Mouse (Mus musculus) hindbrain, embryonic 11.5 days (tissue): Measurements from ENCODE around the gene Pum2. TPM values are rescaled to one million over a fixed set of nuclear protein-coding genes. Genes with fewer than 3 reads are reported as not detected.
A peak's percentile ranks its signal among the peaks of the same experiment; 100 is the strongest.

Experiments used
- ATAC-seq: fragments of 200-750 bp; cut with Nextera tagmentation; 2 replicates; pipeline ENCODE4 v1.8.0; 2017; ENCODE audit warnings: mild to moderate bottlenecking, moderate TSS enrichment, moderate library complexity; ENCODE audit not compliant: low FRiP score
- DNase-seq: peaks from one replicate; pipeline ENCODE4 v3.0.0-alpha.2; 2015; ENCODE audit warnings: low spot score
- H3K27ac ChIP-seq: fragments of 300-500 bp; sonication (generic); 2 replicates; pipeline ENCODE4 v1.5.1; 2014; ENCODE audit warnings: mild to moderate bottlenecking, low read depth, low read length
- H3K27me3 ChIP-seq: fragments of 300-500 bp; sonication (generic); 2 replicates; pipeline ENCODE4 v1.6.1; 2014; ENCODE audit warnings: mild to moderate bottlenecking, low read length, moderate library complexity, mixed read lengths; ENCODE audit not compliant: control insufficient read depth, insufficient read depth
- H3K36me3 ChIP-seq: fragments of 300-500 bp; sonication (generic); 2 replicates; pipeline ENCODE4 v1.6.1; 2014; ENCODE audit warnings: mild to moderate bottlenecking, low read length, moderate library complexity, mixed read lengths; ENCODE audit not compliant: control insufficient read depth, insufficient read depth
- H3K4me1 ChIP-seq: fragments of 300-500 bp; sonication (generic); replicated peaks from 2 replicates; pipeline ENCODE4 v1.6.1; 2014; ENCODE audit warnings: low read length, mixed read lengths; ENCODE audit not compliant: control insufficient read depth, insufficient read depth
- H3K4me2 ChIP-seq: fragments of 300-500 bp; sonication (generic); replicated peaks from 2 replicates; pipeline ENCODE4 v1.6.1; 2014; ENCODE audit warnings: mild to moderate bottlenecking, low read depth, low read length
- H3K4me3 ChIP-seq: fragments of 300-500 bp; sonication (generic); 2 replicates; pipeline ENCODE4 v1.5.1; 2014; ENCODE audit warnings: low read depth, low read length
- H3K9ac ChIP-seq: fragments of 300-500 bp; sonication (generic); 2 replicates; pipeline ENCODE4 v1.6.1; 2014; ENCODE audit warnings: low read depth, low read length
- H3K9me3 ChIP-seq: fragments of 300-500 bp; sonication (generic); 2 replicates; pipeline ENCODE4 v1.6.1; 2016; ENCODE audit warnings: low read length; ENCODE audit not compliant: control insufficient read depth
- WGBS: fragments of 180-500 bp; shearing (Covaris S2); extraction: QIAGEN DNeasy Blood & Tissue Kit; methylation state at CpG from one replicate; pipeline ENCODE4 v1.1.7; 2014; 5-methylcytosine and 5-hydroxymethylcytosine counted together
- polyA plus RNA-seq: library from polyadenylated mRNA; unstranded; fragments of >200 nt; fragmentation: Nextera tagmentation; extraction: Ambion mirVana; gene quantifications from 2 replicates; pipeline ENCODE4 v1.2.1, GENCODE M21; 2014

The Pum2 gene
- polyA plus RNA-seq, 1 experiment from 2014 or later = 68.2 TPM

- Histone ChIP-seq H3K9ac (no peak overlapping the region), H3K36me3 (no peaks in the 10 kb centered on the region), H3K27me3 (no peaks in the 10 kb centered on the region), H3K4me1 (no peaks in the 10 kb centered on the region), H3K9me3 (no peaks in the 10 kb centered on the region), H3K27ac (no peak overlapping the region), H3K4me2 (no peak overlapping the region), H3K4me3 (no peak overlapping the region)
- no peak for ATAC-seq
- 63% methylated on average over 3 of the region's 3 CpGs for WGBS
- no peak for DNase-seq
These were observed 12.2 kb upstream of the Pum2 start for GRCm38 (mm10) chr12:8661747-8662146.

- Histone ChIP-seq H3K4me3 (no peak overlapping the region), H3K9me3 (no peaks in the 10 kb centered on the region), H3K4me1 (no peaks in the 10 kb centered on the region), H3K36me3 (no peaks in the 10 kb centered on the region), H3K27me3 (no peaks in the 10 kb centered on the region), H3K4me2 (no peak overlapping the region), H3K27ac (no peak overlapping the region), H3K9ac (no peak overlapping the region)
- 42% methylated on average over 2 of the region's 2 CpGs for WGBS
- ATAC-seq (no peak), DNase-seq (no peak)
These were observed 11.8 kb upstream of the Pum2 start for GRCm38 (mm10) chr12:8662175-8662574.

GRCm38 (mm10) chr12:8662721-8663120, 11.2 kb upstream of the Pum2 start:
- DNase-seq (no peak), ATAC-seq (no peak)
- Histone ChIP-seq H3K4me2 (no peak overlapping the region), H3K4me3 (no peak overlapping the region), H3K9me3 (no peaks in the 10 kb centered on the region), H3K9ac (no peak overlapping the region), H3K27ac (no peak overlapping the region), H3K36me3 (no peaks in the 10 kb centered on the region), H3K4me1 (no peaks in the 10 kb centered on the region), H3K27me3 (no peaks in the 10 kb centered on the region)
- 82% methylated on average over 4 of the region's 4 CpGs for WGBS

DNA sequence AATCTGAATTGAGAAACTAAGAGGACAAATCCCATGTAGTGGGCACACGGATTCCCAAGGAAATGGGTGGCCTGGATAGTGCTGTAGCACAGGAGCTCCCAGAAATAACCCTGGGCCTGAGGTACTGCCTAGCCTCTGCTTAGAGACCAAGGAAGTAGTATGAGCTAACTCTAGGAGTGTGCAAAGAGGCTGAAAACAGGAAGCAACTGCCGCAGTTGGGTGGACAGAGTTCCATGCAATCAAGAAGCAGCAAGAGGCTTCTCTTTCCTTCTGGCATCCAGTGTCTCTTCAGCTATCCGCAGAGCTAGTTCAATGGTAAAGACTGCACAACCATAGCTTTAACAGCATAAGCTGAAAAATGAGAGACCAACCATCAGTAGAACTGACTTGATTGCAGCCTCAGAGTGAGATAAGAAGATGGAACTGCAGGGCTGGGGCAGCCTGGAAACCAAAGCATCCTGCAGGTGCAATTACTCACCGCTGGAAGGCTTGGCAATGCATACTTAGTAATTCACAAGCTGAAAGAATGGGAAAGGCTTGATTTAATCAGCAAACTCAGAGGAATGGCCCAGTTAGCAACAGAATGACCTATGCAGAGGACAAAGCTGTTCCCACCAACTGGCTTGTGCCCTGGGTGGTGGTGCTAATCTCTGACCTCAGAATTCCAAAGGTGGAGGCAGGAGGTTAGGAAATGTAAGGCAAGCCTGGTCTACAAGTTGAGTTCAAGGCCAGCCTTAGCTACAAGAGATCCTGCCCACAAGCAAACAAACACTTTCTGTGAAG, 6.3 kb upstream of the Pum2 start:
- no peak overlapping the region for H3K4me3 ChIP-seq
- no peak overlapping the region for H3K27ac ChIP-seq
- no peaks in the 10 kb centered on the region for H3K9me3 ChIP-seq
- no peaks in the 10 kb centered on the region for H3K4me1 ChIP-seq
- H3K36me3 ChIP-seq = no peaks in the 10 kb centered on the region
- no peak for DNase-seq
- ATAC-seq = no peak
- WGBS = 90% methylated on average over 4 of the region's 4 CpGs
- H3K27me3 ChIP-seq = no peaks in the 10 kb centered on the region
- H3K4me2 ChIP-seq = no peak overlapping the region
- no peak overlapping the region for H3K9ac ChIP-seq

DNA sequence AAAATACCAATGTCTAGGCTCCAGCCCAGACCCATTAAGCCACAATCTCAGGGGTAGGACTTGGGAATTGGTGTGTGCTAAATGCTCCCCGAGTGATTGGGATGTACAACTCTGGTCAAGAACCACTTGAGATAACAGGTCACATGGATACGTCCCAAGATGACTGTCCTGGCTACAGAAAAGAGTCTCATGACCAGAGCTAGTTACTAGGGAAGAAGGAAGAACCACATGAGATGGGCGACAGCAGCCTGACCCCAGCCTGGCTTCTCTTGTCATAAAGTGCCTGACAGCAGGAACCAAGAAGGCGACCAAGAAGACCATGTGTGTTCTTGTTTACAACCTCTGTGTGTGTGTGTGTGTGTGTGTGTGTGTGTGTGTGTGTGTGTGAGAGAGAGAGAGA, 4.5 kb upstream of the Pum2 start:
- no peak overlapping the region for H3K4me2 ChIP-seq
- no peak for ATAC-seq
- WGBS = 82% methylated on average over 4 of the region's 4 CpGs
- H3K9me3 ChIP-seq = no peaks in the 10 kb centered on the region
- no peak overlapping the region for H3K27ac ChIP-seq
- no peak for DNase-seq
- H3K4me1 ChIP-seq = no peaks in the 10 kb centered on the region
- no peaks in the 10 kb centered on the region for H3K27me3 ChIP-seq
- no peak overlapping the region for H3K4me3 ChIP-seq
- H3K36me3 ChIP-seq = no peaks in the 10 kb centered on the region
- H3K9ac ChIP-seq = no peak overlapping the region

GRCm38 (mm10) chr12:8669846-8670245, 4.1 kb upstream of the Pum2 start:
- Histone ChIP-seq H3K9me3 (no peaks in the 10 kb centered on the region), H3K4me3 (no peak overlapping the region), H3K27ac (no peak overlapping the region), H3K4me2 (no peak overlapping the region), H3K4me1 (no peaks in the 10 kb centered on the region), H3K27me3 (no peaks in the 10 kb centered on the region), H3K36me3 (no peaks in the 10 kb centered on the region), H3K9ac (no peak overlapping the region)
- DNase-seq (no peak), ATAC-seq (no peak)
- WGBS = 85% methylated on average over 3 of the region's 3 CpGs

DNA sequence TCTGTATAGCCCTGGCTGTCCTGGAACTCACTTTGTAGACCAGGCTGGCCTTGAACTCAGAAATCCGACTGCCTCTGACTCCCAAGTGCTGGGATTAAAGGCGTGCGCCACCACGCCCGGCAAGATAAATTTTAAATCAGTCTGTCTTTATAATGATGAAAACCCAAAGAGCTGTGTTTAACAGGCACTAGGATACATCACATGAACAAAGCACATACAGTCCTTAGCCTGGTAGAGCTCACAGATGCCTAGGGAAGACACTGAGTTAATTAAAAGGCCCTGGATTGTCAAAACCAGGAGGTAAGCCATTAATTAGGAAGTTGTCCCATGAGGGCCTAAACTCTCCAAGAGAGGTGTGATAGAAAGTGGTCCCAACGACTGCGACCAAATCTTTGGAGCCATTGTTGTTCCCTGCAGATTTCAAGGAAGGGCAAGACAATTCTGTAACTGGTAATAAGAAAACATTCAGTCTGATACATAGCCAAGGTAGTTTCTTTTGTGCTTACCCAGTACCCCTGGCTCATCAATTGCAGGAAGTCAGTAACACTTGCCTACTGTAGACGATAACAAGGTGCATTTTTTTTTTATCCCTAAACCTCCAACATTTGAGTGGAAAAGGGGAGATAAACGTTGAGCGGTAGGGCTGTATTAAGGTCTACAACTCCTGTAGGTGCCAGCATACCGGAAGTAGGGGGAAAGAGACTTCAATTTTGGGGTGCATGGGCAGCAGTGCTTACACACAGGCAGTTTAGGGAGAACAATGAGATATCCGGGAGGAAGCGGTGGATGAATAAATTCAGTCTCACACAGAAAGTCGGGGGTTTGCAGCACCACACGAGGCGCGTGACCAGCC, 587 bp upstream of the Pum2 start:
- Histone ChIP-seq H3K27me3 (no peaks in the 10 kb centered on the region), H3K36me3 (no peaks in the 10 kb centered on the region), H3K9me3 (no peaks in the 10 kb centered on the region), H3K4me3 (peak overlapping the region; percentile 97), H3K4me2 (peak overlapping the region; percentile 54), H3K9ac (peak overlapping the region; percentile 77), H3K27ac (peak overlapping the region; percentile 98), H3K4me1 (no peaks in the 10 kb centered on the region)
- ATAC-seq = no peak; the same call in 1 of the 2 replicates
- WGBS = 43% methylated on average over 17 of the region's 17 CpGs
- DNase-seq = no peak

- no peaks in the 10 kb centered on the region for H3K4me1 ChIP-seq
- no peaks in the 10 kb centered on the region for H3K27me3 ChIP-seq
- ATAC-seq (peak; percentile 87), DNase-seq (peak; percentile 83)
- H3K4me3 ChIP-seq = peak overlapping the region; percentile 97
- WGBS = under 1% methylated on average over 25 of the region's 62 CpGs
- no peaks in the 10 kb centered on the region for H3K36me3 ChIP-seq
- no peaks in the 10 kb centered on the region for H3K9me3 ChIP-seq
- peak overlapping the region; percentile 99 for H3K9ac ChIP-seq
- peak overlapping the region; percentile 80 for H3K4me2 ChIP-seq
- peak overlapping the region; percentile 98 for H3K27ac ChIP-seq
These were observed 487 bp downstream of the Pum2 start for GRCm38 (mm10) chr12:8674377-8674864.
